Mouse (Mus musculus) stomach, embryonic 15.5 days (tissue): Measurements from ENCODE around the gene Prr36. TPM values are rescaled to one million over a fixed set of nuclear protein-coding genes. Genes with fewer than 3 reads are reported as not detected.

Source experiments
- ATAC-seq: fragments of 200-750 bp; cut with Nextera tagmentation; 2 replicates; pipeline ENCODE4 v1.8.0; 2017; ENCODE audit warnings: low read depth, moderate number of reproducible peaks, moderate TSS enrichment; ENCODE audit not compliant: insufficient read depth, low FRiP score
- H3K27ac ChIP-seq: fragments of 300-500 bp; sonication (generic); 2 replicates; pipeline ENCODE4 v1.5.1; 2015; ENCODE audit warnings: mild to moderate bottlenecking, inconsistent platforms
- H3K27me3 ChIP-seq: fragments of 300-500 bp; sonication (generic); replicated peaks from 2 replicates; pipeline ENCODE4 v1.6.1; 2015; ENCODE audit warnings: inconsistent platforms
- H3K36me3 ChIP-seq: fragments of 300-500 bp; sonication (generic); 2 replicates; pipeline ENCODE4 v1.6.1; 2015; ENCODE audit warnings: inconsistent platforms
- H3K4me1 ChIP-seq: fragments of 300-500 bp; sonication (generic); 2 replicates; pipeline ENCODE4 v1.6.1; 2015; ENCODE audit warnings: inconsistent platforms
- H3K4me2 ChIP-seq: fragments of 300-500 bp; sonication (generic); 2 replicates; pipeline ENCODE4 v1.6.1; 2015; ENCODE audit warnings: mild to moderate bottlenecking, inconsistent platforms
- H3K4me3 ChIP-seq: fragments of 300-500 bp; sonication (generic); replicated peaks from 2 replicates; pipeline ENCODE4 v1.5.1; 2015; ENCODE audit warnings: inconsistent platforms
- H3K9ac ChIP-seq: fragments of 300-500 bp; sonication (generic); 2 replicates; pipeline ENCODE4 v1.6.1; 2015; ENCODE audit warnings: inconsistent platforms
- H3K9me3 ChIP-seq: fragments of 300-500 bp; sonication (generic); 2 replicates; pipeline ENCODE4 v1.6.1; 2016; ENCODE audit warnings: inconsistent platforms
- WGBS: fragments of 180-500 bp; shearing (Covaris S2); methylation state at CpG from one replicate; pipeline ENCODE4 v1.1.7; 2015; 5-methylcytosine and 5-hydroxymethylcytosine counted together
- polyA plus RNA-seq: library from polyadenylated mRNA; unstranded; fragments of >200 nt; fragmentation: Nextera tagmentation; extraction: Ambion mirVana; gene quantifications from 2 replicates; pipeline ENCODE4 v1.2.1, GENCODE M21; 2015

The Prr36 gene
- polyA plus RNA-seq, 1 experiment from 2014 or later: 3.2 TPM

GRCm38 (mm10) chr8:4237814-4238433 lies 20.7 kb upstream of the Prr36 start:
- Histone ChIP-seq H3K9me3 (no peaks in the 10 kb centered on the region), H3K27ac (peak overlapping the region; percentile 95), H3K36me3 (0 out of 2 replicates have a peak, but pooled peaks cover 5% of the 10 kb centered on the region), H3K4me2 (peak overlapping the region; percentile 76), H3K27me3 (no peaks in the 10 kb centered on the region), H3K4me1 (peaks cover 20% of the 10 kb centered on the region), H3K4me3 (peak overlapping the region; percentile 78), H3K9ac (peak overlapping the region; percentile 32; the same call in 1 of the 2 replicates)
- 20% methylated on average over 15 of the region's 15 CpGs for WGBS
- ATAC-seq: no peak

- peak overlapping the region; percentile 24; the same call in 1 of the 2 replicates for H3K27ac ChIP-seq
- H3K9ac ChIP-seq: no peak overlapping the region
- H3K27me3 ChIP-seq: no peaks in the 10 kb centered on the region; the same call in 1 of the 2 replicates
- whole genome bisulfite sequencing: 53% methylated on average over 10 of the region's 10 CpGs
- no peak overlapping the region for H3K4me3 ChIP-seq
- H3K4me1 ChIP-seq: peaks cover 8% of the 10 kb centered on the region; the same call in 1 of the 2 replicates
- ATAC-seq: peak; percentile 73
- H3K4me2 ChIP-seq: 0 out of 2 replicates have a peak overlapping the region, but pooled peaks have one; percentile 3
- H3K36me3 ChIP-seq: no peaks in the 10 kb centered on the region
- H3K9me3 ChIP-seq: no peaks in the 10 kb centered on the region
These were observed 13.5 kb upstream of the Prr36 start for GRCm38 (mm10) chr8:4230612-4231351.

DNA sequence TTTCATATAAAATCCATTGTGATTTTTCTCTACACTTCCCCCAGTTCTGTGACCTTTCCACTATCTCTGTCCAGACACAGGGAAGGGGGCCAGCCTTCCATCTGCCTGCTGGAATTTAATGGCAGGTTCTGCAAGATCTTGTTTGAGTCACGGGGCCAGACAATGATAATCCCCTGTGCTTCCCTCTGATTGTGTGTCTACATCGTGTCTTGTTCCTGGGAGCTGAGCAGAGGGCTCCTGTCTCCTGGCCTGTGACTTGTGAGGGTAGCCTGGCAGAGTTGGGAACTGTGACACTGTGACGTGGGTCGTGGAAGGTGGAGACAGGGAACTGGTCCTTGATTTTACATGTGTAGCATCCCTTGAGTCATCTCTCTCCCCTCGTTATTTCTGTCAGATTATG lies 12.5 kb upstream of the Prr36 start:
- Histone ChIP-seq H3K9ac (no peak overlapping the region), H3K27me3 (no peaks in the 10 kb centered on the region; the same call in 1 of the 2 replicates), H3K36me3 (no peaks in the 10 kb centered on the region), H3K9me3 (no peaks in the 10 kb centered on the region), H3K4me2 (no peak overlapping the region), H3K4me1 (peaks cover 8% of the 10 kb centered on the region; the same call in 1 of the 2 replicates), H3K27ac (no peak overlapping the region), H3K4me3 (no peak overlapping the region)
- 78% methylated on average over 5 of the region's 5 CpGs for WGBS
- ATAC-seq: no peak

- 95% methylated on average over 4 of the region's 4 CpGs for WGBS
- no peaks in the 10 kb centered on the region; the same call in none of the 2 replicates for H3K27me3 ChIP-seq
These were observed 10.7 kb upstream of the Prr36 start for GRCm38 (mm10) chr8:4227919-4228318.

DNA sequence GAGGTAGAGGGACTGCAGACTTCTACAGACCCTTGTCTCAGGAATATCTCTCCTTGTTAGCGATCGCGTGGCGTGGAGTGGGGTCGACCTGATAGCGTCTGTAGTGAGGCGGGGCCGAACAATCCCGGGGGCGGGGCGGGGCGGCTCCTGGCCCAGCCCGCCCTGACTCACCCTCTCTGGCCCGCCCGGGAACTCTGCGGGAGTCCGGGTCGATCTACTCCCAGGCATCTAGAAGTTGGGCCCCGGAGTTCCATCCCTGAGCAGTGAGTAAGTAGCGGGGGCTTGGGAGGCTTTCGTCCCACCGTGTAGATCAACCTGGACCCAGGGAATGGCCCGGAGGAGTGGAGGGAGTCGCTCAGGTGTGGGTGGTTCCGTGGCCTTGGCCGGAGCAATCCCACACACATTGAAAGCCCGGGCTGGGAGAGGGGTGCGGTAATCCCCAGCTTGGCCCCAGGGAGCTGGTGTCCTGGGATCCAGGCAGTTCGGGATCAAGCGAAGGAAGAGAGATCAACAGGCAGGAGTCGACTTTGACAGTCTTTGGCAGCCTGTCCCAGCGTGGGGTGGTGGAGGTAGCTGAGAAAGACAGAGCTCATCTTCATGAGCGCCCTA lies 9.6 kb upstream of the Prr36 start, which contains the start of gene Lrrc8e:
Gene Lrrc8e, plus strand, starts transcription at position 89 of the 609 bp plus-strand sequence.
- Histone ChIP-seq H3K4me2 (peak within 1 kb of the TSS; percentile 55), H3K9me3 (no peaks in the 10 kb centered on the region), H3K9ac (peak within 1 kb of the TSS; percentile 13; the same call in 1 of the 2 replicates), H3K27me3 (no peaks in the 10 kb centered on the region; the same call in none of the 2 replicates), H3K36me3 (no peaks in the 10 kb centered on the region), H3K4me1 (peaks cover 8% of the 10 kb centered on the region; the same call in 1 of the 2 replicates), H3K4me3 (peak within 1 kb of the TSS; percentile 32), H3K27ac (no peak within 1 kb of the TSS)
- 5% methylated on average over 33 of the region's 33 CpGs for WGBS
- peak; percentile 72 for ATAC-seq

More at GRCm38 (mm10) chr8:4227919-4228318, 10.7 kb upstream of the Prr36 start:
- Histone ChIP-seq H3K9ac (no peak overlapping the region), H3K9me3 (no peaks in the 10 kb centered on the region), H3K36me3 (no peaks in the 10 kb centered on the region), H3K4me2 (no peak overlapping the region), H3K4me1 (peaks cover 8% of the 10 kb centered on the region; the same call in 1 of the 2 replicates), H3K27ac (no peak overlapping the region), H3K4me3 (no peak overlapping the region)
- ATAC-seq: no peak

DNA sequence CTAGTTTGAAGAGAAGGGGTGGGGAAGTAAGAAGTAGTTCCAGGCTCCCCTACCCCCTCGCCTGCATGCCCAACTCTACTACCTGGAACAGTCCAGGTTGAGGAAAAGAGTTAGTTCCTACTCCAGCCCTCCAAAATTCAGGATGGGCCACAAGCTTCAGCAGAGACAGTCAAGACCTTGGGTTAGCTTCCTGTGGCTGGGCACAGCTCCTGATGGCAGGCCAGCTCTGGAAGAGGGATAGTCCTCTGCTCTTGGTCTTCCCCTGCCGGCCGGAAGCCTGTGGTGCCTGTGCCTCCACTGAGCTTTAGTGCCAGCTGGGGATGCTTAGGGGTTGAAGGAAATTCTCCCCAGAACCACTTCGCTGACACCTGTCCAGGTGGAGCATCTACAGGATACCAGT lies 9.1 kb upstream of the Prr36 start:
- H3K27ac ChIP-seq: no peak overlapping the region
- H3K27me3 ChIP-seq: no peaks in the 10 kb centered on the region; the same call in none of the 2 replicates
- H3K9me3 ChIP-seq: no peaks in the 10 kb centered on the region
- H3K4me1 ChIP-seq: peaks cover 8% of the 10 kb centered on the region; the same call in 1 of the 2 replicates
- H3K4me2 ChIP-seq: peak overlapping the region; percentile 55
- 0 out of 2 replicates have a peak overlapping the region, but pooled peaks have one; percentile 13 for H3K9ac ChIP-seq
- peak; percentile 29; the same call in 1 of the 2 replicates for ATAC-seq
- H3K36me3 ChIP-seq: no peaks in the 10 kb centered on the region
- H3K4me3 ChIP-seq: peak overlapping the region; percentile 32
- WGBS: 32% methylated on average over 4 of the region's 4 CpGs

GRCm38 (mm10) chr8:4222059-4222458 lies 4.8 kb upstream of the Prr36 start:
- no peak overlapping the region for H3K9ac ChIP-seq
- no peak overlapping the region for H3K4me3 ChIP-seq

GRCm38 (mm10) chr8:4219617-4220016 lies 2.4 kb upstream of the Prr36 start:
- H3K9me3 ChIP-seq: no peaks in the 10 kb centered on the region
- no peak for ATAC-seq
- no peak overlapping the region for H3K27ac ChIP-seq
- H3K36me3 ChIP-seq: no peaks in the 10 kb centered on the region
- H3K4me2 ChIP-seq: no peak overlapping the region
- no peak overlapping the region for H3K9ac ChIP-seq
- no peak overlapping the region for H3K4me3 ChIP-seq
- peaks cover 22% of the 10 kb centered on the region for H3K27me3 ChIP-seq
- 90% methylated on average over 3 of the region's 3 CpGs for WGBS
- peaks cover 12% of the 10 kb centered on the region for H3K4me1 ChIP-seq

More at GRCm38 (mm10) chr8:4222059-4222458, 4.8 kb upstream of the Prr36 start:
- H3K36me3 ChIP-seq: no peaks in the 10 kb centered on the region
- no peak for ATAC-seq
- no peak overlapping the region for H3K27ac ChIP-seq
- peaks cover 6% of the 10 kb centered on the region; the same call in 1 of the 2 replicates for H3K4me1 ChIP-seq
- H3K9me3 ChIP-seq: no peaks in the 10 kb centered on the region
- no peak overlapping the region for H3K4me2 ChIP-seq
- peaks cover 5% of the 10 kb centered on the region for H3K27me3 ChIP-seq

DNA sequence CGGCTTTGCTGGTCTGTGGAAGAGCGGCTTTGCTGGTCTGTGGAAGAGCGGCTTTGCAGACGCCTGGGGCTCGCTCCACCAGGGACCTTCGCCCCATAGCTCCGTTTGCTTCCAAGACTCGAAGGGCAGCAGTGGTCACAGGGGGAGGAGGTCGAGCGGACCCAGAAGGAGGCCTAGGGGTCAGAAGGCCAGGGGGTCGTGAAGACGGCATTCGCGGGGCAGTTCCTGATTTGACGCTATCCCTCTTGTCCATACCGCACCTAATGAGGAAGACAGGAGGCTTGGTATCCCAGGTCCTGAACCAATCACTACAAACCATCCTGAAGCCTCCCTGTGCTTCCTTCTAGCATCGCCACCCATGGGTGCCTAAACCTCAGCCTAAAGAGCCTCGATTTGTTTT lies 963 bp downstream of the Prr36 start:
- Histone ChIP-seq H3K9me3 (no peaks in the 10 kb centered on the region), H3K4me2 (peak overlapping the region; percentile 93), H3K36me3 (no peaks in the 10 kb centered on the region), H3K27me3 (peaks cover 22% of the 10 kb centered on the region), H3K4me1 (peaks cover 30% of the 10 kb centered on the region), H3K4me3 (peak overlapping the region; percentile 53), H3K9ac (no peak overlapping the region), H3K27ac (no peak overlapping the region)
- no peak for ATAC-seq
- 8% methylated on average over 18 of the region's 18 CpGs for WGBS

DNA sequence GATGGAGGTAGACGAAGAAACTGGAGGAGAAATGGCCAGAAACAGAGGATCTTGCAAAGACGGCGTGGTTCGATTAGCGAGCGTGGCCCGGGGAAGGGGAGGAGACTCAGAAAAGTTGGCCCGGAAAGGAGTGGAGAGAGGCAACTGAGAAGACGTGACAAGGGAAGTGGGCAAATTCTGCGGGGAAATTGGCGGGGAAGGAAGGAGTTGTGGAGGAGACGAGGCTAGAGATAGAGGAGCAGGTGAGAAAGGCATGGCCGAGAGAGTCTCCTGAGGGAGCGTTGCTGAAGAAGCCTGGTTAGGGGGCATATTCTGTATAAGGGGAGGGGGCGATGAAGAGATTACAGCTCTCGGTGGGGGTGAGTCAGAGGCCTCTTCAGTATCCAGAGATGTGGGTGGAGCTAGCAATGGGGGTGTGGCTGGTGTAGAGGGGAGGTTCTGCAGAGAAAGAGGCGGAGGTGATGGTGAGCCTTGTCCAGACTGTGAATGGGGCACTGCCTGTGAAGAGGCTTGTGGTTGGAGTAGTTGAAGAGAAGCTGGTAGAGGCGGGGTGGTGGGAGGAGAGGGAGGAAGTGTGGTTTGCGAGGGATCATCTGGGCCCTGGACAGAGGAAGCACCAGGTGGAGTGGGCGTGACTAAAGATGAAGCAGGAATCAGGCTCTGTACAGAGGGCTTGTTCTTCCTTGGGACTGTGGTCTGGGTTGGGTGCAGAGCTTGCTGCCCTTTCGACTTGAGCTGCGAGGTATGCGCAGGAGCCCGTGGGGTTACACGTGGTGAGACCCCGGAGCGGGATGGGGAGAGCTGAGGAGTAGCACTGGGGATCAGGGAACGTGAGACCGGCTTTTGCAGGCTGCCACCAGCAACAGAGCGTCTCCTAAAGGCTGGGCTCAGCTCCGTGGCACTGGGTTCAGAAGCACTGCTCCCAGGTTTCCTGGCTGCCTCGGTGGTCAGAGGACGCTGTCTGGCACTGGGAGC lies 3.0 kb downstream of the Prr36 start:
- H3K9ac ChIP-seq: no peak overlapping the region
- peak overlapping the region; percentile 48 for H3K4me3 ChIP-seq
- H3K27ac ChIP-seq: peak overlapping the region; percentile 68
- peak; percentile 74 for ATAC-seq
- peak overlapping the region; percentile 95 for H3K4me2 ChIP-seq
- H3K9me3 ChIP-seq: no peaks in the 10 kb centered on the region
- no peaks in the 10 kb centered on the region for H3K36me3 ChIP-seq
- peaks cover 22% of the 10 kb centered on the region for H3K27me3 ChIP-seq
- H3K4me1 ChIP-seq: peaks cover 30% of the 10 kb centered on the region
- WGBS: 11% methylated on average over 33 of the region's 33 CpGs
